Mouse (Mus musculus): ENCODE measurements around the gene Slc29a4.
A peak's percentile ranks its signal among the peaks of the same experiment; 100 is the strongest.

Gene Slc29a4

DNA sequence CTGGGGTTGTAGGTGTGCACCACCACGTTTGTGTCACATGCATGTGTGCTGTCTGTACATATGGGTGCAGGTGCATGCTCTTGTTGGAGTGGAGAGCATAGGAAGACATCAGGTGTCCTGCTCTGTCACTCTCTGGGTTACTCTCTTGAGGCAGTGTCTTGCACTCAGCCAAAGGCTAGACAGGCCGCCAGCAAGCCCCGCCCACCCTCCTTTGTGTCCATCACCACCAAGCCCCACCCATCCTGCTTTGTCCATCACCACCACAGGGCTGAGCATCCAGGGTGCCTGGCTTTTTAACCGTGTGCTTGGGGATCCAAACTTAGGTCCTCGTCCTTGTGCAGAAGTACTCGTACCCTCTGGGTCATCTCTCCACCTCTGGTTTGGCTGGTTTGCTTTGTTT, 3.9 kb downstream of the Slc29a4 start:
- no peak for DNase-seq (ENCODE audit: low spot score in 2 of 2)

DNA sequence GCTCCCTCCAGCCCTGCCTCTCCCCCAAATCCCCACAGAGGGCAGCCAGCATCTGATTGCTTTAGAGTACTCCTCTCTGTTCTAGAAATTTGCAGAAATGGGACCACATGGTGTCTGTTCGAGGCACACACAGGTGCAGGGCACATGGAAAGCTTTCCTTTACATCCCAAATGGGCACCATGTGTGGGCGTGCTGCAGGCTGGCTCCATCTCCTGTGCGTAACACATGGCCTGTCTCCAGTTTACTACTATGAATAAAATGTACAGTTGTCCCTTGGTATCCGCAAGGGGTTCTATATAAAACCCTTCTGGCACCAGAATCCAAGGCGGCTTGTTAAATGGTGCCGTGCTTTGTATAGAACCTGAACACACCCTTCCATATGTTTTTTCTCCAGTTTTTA, 4.6 kb downstream of the Slc29a4 start:
- peak; percentile 68 to 83 for DNase-seq (ENCODE audit: low spot score in 2 of 2)

DNA sequence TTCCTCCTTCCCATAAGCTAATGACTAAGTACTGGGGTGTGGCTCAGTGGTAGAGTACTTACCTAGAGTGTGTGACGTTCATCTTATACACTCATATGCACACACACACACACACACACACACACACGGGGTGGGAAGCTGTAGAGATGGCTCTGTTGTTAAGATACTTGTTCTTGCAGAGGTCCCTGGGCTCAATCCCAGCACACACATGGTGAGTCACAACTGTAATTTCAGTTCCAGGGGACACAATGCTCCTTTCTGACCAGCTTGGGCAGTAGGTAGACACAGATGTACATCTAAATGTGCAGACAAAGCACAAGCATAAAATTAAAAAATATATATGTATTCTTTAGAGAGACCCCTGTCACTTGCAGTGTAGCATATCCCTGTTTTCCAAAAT, 5.4 kb downstream of the Slc29a4 start:
- no peak for DNase-seq (ENCODE audit: low spot score in 2 of 2)

DNA sequence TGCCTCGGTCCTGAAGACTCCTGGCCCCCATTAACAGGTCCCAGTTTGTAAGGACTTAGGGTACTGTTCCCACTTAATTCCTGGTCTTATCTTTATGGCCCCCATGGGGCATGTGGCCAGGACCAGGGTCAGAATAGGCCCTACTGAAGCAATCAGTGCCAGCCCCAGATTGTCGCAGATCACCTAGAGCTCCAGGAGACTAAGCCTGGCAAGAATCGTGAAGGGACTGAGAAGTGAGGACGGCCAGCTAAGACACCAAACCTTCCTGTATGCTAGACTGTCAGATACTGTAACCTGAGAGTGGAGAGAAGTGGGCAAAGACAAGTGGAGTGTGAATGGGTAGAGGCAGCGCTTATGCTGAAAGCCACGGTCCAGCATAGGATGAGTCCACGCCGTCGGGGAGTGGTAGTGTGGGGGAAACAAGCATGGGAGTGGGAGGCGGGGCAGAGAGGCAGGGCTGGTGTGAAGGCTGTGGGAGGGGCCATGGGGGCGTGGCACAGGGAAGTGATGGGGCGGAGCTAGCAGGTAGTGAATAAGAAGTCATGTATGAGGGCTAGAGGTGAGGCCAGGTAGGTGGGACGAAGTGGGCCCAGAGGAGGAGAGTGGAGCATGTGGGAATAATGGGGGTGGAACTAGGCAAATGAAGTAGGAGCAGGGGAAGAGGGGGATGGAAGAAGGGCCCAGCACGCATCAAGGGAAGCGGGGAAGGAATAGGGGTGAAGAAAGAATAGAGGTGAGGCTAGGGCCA, 8.7 kb downstream of the Slc29a4 start:
- no peak for DNase-seq (ENCODE audit: low spot score in 2 of 2)

DNA sequence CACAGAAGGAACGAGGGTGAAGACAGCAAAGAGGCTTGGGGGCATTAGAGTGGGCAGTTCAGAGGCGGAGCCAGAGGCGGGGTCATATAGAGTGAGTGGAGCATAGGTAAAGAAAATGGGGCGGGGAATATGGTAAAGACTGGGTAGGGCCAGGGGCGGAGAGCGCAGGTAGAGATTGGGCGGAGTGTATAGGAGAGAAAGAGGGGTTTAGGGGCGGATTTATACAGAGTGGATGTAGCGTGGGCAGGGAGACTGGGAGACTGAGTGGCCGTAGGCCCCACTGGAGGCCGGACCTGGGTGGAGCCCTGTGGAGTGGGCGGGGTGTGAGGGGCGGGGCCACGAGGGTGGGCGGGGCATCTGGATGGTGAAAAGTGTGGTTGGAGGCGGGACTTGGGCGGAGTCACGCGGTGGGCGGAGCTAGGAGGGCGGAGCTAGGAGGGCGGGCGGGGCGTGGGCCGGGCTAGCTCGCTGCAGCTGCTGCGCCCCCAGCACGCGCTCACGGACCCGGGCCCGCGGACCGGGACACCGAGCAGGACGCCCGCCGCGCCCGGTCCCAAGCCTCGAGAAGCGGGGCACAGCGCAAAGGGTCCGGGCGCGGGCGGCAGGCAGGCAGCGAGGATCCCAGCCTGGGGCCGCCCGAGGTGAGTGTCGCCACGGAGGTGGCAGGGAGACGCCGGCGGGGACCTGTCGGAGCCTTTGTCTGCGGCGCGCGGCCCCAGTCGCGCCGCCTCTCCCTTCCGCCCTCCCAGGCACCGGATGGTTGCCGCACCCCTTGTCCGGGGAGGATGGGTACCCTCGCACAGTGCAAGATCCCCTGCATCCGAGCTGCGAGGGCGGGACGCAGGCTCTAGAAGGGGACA, 9.6 kb downstream of the Slc29a4 start:
- no peak for DNase-seq (ENCODE audit: low spot score in 2 of 2)

DNA sequence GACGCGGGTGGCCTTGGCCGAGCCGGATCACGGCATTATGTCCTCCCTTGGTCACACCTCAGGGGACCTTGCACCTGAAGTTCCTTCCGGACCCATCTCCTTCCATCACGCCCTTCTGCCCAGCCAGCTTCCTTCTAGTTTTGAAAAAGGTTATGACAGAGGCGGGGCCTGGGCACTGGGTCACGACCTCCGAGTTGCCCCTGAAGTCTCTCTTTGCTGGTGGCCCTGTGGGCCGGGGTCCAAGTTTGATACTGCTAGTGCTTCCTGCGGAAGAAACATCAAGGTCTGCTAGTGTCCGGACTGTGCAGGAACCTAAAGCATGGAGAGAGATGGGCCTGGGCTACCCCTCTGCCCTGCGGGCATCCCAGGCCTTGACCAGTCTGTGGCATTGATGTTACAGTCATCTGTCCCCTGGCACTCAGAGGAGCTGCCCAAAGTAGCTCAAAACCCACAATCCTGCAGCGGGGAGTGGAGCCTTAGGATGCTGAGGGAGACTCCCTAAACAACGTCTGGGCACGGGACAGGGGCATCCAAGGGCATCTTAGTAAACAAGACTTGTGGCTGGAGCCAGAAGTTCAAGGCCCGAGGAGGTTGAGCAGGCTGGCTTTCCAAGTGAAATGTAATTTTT, 10.3 kb downstream of the Slc29a4 start:
- DNase-seq (ENCODE audit: low spot score in 2 of 2), result no peak

DNA sequence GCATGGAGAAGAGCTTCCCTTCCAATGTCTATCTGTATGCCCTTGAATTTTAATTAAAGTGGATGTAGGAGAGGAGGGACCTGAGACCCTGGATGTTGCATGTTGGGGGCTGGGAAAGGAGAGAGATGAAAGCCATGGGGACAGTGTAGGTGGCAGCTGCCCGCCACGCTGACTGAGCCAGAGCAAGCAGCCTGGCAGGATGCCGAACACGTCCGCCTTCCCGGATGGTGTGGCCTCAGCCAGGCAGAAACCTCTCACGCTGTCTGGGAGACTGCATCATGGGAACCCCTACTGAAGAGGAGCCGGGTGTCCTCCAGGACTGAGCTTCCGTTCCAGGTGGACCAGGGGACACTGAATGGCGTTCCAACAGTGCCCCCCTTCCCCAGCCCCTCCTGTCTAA, 11.3 kb downstream of the Slc29a4 start:
- peak; percentile 69 to 71 for DNase-seq (ENCODE audit: low spot score in 2 of 2)

DNA sequence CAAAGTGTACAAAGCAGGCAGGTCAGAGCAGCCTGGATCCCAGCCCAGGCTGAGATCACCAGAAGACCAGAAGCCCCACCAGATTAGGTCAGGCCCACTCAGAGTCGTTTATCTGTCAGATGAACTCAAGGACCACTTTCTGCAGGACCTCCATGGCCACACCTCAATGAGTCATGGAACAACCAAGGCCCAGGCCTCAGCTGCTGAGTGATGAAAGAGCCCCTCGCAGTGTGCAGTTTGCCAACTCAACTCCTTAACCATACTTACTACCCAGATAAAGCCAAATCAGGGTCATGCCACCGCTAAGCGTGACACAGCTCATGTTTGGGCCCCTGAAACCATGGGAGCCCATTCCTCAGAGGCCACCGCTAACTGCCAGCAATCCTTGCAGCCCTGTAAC, 15.4 kb downstream of the Slc29a4 start:
- DNase-seq (ENCODE audit: low spot score in 2 of 2), result no peak

DNA sequence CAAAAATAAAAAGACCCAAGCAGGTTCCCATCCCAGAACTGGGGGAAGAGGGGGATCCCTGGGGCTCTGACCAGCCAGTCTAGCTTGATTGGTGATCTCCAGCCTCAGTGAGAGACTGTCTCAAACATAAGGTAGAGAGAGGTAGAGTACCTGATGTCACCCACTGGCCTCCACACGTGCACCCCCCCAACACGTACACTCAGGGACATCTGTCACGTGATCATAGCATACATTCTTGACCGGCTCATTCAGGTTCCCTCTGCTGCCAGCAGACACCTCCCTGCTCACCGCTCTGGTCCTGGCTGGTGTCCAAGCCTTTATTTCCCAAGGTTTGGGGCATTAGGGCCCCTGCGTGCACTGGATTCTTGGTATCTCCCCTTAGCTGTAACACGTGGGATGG, 17.1 kb downstream of the Slc29a4 start:
- DNase-seq (ENCODE audit: low spot score in 2 of 2), result no peak

DNA sequence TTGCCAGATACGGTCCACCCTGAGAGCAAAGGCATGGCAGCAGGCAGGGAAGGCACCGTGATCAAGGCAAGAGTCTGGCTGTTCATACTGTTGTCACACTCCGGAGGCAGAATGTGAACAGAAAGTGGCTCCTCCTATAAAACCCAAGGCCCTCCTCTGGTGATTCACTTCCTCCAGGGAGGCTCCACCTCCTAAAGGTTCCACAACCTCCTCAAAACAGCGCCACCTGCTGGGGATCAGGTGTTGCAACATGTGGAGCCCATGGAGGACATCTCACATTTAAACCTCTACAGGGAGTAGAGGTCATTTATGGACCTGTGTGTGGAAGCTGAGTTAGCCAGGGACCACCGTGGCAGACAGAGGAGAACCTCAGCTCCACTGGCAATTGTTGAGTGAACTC, 20.1 kb downstream of the Slc29a4 start:
- DNase-seq (ENCODE audit: low spot score in 2 of 2), result no peak

DNA sequence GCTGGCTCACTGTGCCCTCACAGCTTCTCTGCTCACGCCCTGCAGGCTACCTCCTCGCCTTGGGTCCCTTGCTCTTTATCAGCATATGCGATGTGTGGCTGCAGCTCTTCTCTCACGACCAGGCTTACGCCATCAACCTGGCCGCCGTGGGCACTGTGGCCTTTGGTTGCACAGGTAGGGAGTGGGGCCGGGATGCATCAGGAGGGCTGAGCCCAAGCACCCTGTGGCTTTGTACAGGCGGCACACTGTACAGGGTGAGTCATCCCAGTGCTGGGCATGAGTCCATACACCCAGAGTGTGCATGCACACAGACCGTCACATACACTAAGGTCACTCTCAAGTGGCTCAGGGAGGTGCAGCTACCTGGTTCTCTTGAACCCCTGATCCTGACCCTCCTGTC, 21.7 kb downstream of the Slc29a4 start:
- no peak for DNase-seq (ENCODE audit: low spot score in 2 of 2)

DNA sequence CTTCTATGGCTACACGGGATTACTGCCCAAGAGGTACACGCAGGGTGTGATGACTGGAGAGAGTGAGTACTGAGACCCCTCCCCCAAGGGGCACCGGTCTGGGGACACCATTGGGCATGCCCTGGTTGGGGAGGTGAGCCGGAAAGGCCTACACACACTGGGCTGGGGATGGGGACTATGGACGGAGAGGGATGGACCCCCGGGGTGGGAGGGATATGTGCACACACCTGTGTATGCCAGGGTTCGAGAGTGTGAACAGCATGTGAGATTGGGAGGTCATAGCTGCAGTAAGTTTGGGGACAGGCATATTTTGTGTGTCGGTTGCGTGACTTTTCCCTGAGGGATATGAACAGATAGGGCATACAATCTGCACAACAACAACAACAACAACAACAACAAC, 22.7 kb downstream of the Slc29a4 start:
- DNase-seq (ENCODE audit: low spot score in 2 of 2), result no peak

DNA sequence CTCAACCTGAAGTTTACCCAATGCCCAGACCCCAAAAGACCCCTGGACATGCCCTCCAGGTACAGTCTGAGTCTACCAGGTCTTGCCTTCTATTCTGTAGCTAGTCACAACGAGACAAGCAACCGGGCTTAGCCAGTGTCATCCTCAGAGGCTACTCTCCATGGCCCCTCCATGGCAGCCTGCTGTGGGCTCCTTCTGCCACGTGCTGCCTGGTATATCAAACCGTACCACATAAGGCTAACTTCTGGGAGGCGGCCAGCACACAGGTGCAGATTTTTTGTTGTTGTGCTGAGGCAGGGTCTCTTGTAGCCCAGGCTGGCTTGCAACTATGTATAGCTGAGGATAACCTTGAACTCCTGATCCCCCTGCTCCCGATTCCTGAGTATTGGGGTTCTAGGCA, 23.7 kb downstream of the Slc29a4 start:
- DNase-seq (ENCODE audit: low spot score in 2 of 2), result no peak

DNA sequence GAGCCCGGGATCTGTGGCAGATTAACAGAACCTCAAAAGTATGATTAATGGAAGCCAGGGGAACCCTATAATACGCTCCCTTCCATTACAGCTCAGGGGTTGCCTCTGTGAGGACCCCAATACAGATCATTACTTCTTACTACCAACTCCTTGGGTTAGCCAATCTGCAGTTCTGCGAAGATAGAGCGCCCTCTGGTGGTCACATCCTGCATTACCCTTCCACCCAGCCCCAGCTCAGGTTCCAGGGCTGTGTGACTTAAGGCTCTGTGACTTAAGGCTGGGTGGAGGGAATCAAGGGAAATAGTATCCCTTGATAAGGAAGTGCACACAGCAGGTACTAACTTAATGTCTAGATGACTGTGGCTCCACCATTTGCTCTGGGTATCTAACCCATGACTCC, 25.7 kb downstream of the Slc29a4 start:
- peak; percentile 84 to 90 for DNase-seq (ENCODE audit: low spot score in 2 of 2)

DNA sequence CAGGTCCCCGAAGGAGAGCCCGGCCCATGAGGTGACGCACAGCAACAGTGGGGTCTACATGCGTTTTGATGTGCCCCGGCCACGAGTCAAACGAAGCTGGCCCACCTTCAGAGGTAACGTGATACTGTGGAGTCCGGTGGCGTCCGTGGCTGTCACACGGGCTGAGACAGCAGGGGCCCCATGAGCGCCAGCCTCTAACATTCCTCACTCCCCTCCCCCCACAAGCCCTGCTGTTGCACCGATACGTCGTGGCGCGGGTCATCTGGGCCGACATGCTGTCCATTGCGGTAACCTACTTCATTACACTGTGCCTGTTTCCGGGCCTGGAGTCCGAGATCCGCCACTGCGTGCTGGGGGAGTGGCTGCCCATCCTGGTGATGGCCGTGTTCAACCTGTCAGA, 26.2 kb downstream of the Slc29a4 start:
- DNase-seq (ENCODE audit: low spot score in 2 of 2), result no peak

DNA sequence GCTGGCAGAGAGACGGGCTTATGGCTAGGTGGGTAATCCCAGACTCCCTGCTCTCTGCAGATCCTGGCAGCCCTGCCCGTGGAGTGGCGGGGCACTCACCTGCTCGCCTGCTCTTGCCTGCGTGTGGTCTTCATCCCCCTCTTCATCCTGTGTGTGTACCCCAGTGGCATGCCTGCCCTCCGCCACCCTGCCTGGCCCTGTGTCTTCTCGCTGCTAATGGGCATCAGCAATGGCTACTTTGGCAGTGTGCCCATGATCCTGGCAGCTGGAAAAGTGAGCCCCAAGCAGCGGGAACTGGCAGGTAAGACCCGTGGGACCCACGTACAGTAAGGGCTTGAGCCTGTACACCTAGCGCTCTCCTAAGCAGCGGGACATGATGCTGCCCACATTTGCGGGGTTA, 27.6 kb downstream of the Slc29a4 start:
- no peak for DNase-seq (ENCODE audit: low spot score in 2 of 2)

DNA sequence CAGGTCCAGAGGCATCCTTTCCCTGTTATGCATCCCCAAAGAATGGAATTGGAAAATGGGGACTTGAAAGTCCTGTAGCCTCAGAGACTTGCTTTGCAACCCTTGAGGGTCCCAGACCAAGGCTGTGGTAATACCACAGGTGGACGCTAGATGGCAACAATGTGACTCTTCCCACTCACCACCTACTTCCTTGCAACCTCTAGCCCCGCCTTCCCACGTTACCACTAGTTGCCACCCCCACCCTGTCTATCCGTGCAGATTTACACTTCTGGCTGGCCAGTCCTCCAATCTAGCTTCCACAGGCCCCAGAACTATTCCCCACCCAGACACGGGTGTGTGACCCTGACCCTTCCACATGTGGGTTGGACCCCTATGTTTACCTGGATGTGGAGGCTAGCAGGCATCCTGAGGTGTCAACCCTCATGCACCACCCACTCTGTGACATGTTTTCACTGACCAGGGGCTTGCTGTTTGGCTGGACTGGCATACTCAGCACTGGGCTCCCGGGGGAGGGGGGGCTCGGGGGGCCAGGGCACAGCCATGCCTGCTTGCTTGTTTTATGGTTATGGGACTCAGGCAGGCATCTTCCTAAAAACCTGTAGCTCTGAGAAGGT, 31.3 kb downstream of the Slc29a4 start:
- DNase-seq (ENCODE audit: low spot score in 2 of 2), result peak; percentile 55 to 62

DNA sequence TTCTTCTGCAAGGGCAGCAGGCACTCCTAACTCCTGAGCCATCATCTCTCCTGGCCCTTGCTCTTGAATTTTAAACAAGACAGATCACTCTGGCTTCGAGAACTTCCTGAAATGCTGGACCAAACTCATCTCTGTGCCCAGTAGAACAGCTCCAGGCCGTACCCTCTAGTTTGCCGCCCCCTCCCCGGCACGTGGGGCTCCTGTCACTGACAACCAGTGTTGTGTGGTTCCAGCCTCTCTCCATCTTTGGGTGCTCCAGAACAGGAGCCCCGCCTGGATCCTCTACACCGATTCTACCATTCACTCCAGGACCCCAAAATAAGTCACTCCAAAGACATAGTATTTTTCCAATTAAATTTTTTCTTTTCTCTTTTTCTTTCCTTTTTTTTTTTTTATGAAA, 32.0 kb downstream of the Slc29a4 start:
- DNase-seq (ENCODE audit: low spot score in 2 of 2), result no peak

DNA sequence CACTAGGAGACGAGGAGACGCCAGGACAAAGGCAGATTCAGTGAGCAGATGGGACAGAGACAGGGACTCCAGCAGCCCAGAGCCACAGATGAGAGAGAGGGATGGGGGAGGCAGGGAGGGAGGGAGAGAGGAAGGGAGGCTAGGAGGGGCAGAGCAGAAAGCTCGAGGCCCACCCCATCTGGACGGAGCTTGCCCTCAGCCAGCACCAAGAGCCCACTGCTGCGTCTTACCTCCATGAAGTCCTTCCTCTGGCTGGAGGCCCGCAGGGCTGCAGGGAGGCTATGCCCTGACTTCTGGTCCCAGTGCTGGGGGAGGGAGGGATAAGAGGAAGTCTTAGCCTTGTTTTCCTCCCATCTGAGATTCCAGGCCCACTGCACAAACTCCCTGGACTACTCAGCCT, 34.4 kb downstream of the Slc29a4 start:
- no peak for DNase-seq (ENCODE audit: low spot score in 2 of 2)

DNA sequence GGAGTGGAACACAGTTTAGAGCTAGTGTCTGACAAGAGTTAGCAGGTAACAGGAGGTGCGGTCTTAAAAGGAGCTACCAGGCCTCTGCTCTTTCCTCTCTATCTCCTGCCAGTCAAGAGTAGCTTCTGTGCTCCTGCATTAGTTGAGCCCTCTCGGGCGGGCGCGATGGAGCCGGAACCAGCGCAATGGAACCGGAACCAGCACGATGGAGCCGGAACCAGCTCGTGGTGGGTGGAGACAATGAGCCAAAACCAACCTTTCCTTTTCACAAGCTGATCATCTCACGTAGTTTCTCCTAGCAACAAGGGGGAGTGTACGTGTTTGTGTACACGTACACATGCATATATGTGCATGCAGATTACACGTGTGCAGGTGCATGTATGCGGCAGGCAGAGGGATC, 36.0 kb downstream of the Slc29a4 start:
- DNase-seq (ENCODE audit: low spot score in 2 of 2), result no peak

DNA sequence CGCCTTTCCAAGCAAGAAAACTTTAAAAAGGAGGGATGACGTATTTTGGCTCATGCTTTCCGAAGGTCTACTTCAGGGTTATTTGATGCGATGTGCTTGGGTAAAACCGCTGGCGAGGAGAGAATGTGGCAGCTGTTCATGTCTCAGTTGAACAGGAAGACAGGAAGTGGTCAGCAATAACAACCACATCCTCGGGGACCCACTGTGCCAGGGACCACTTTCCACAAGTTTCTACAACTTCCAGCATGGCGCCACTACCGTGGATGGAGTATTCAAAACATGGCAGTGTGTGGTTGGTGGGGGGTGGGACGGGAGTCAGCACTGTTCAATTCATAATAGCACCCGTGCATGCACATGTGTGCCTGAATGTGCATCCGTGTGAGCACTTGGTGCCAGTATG, 38.0 kb downstream of the Slc29a4 start:
- DNase-seq (ENCODE audit: low spot score in 2 of 2), result no peak

DNA sequence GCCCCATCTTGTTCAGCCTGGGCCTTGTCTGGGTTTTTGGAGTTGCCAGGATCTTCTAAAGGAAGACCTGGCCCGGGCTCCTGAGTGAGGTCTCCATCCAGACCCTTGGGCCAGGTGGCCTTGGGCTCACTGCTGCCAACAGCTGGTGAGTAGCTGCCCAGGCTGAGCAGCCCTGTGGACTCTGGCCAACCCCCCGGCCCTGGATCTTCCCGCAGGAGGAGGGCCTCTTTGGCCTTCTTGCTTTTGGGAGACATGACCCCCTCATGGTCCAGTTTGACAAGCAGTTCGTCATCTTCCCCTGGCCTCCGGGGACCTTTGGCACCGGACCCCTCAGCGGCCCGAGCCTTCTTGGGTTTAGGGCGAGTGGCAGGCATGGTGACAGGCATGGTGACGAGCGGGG, 39.6 kb downstream of the Slc29a4 start:
- DNase-seq (ENCODE audit: low spot score in 2 of 2), result no peak
